Mouse (Mus musculus) stomach, embryonic 15.5 days (tissue): Measurements from ENCODE around the gene Naa16. TPM values are rescaled to one million over a fixed set of nuclear protein-coding genes. Genes with fewer than 3 reads are reported as not detected.

Source experiments
- ATAC-seq: fragments of 200-750 bp; cut with Nextera tagmentation; 2 replicates; pipeline ENCODE4 v1.8.0; 2017; ENCODE audit warnings: low read depth, moderate number of reproducible peaks, moderate TSS enrichment; ENCODE audit not compliant: insufficient read depth, low FRiP score
- H3K27ac ChIP-seq: fragments of 300-500 bp; sonication (generic); 2 replicates; pipeline ENCODE4 v1.5.1; 2015; ENCODE audit warnings: mild to moderate bottlenecking, inconsistent platforms
- H3K27me3 ChIP-seq: fragments of 300-500 bp; sonication (generic); replicated peaks from 2 replicates; pipeline ENCODE4 v1.6.1; 2015; ENCODE audit warnings: inconsistent platforms
- H3K36me3 ChIP-seq: fragments of 300-500 bp; sonication (generic); 2 replicates; pipeline ENCODE4 v1.6.1; 2015; ENCODE audit warnings: inconsistent platforms
- H3K4me1 ChIP-seq: fragments of 300-500 bp; sonication (generic); 2 replicates; pipeline ENCODE4 v1.6.1; 2015; ENCODE audit warnings: inconsistent platforms
- H3K4me2 ChIP-seq: fragments of 300-500 bp; sonication (generic); 2 replicates; pipeline ENCODE4 v1.6.1; 2015; ENCODE audit warnings: mild to moderate bottlenecking, inconsistent platforms
- H3K4me3 ChIP-seq: fragments of 300-500 bp; sonication (generic); replicated peaks from 2 replicates; pipeline ENCODE4 v1.5.1; 2015; ENCODE audit warnings: inconsistent platforms
- H3K9ac ChIP-seq: fragments of 300-500 bp; sonication (generic); 2 replicates; pipeline ENCODE4 v1.6.1; 2015; ENCODE audit warnings: inconsistent platforms
- H3K9me3 ChIP-seq: fragments of 300-500 bp; sonication (generic); 2 replicates; pipeline ENCODE4 v1.6.1; 2016; ENCODE audit warnings: inconsistent platforms
- WGBS: fragments of 180-500 bp; shearing (Covaris S2); methylation state at CpG from one replicate; pipeline ENCODE4 v1.1.7; 2015; 5-methylcytosine and 5-hydroxymethylcytosine counted together
- polyA plus RNA-seq: library from polyadenylated mRNA; unstranded; fragments of >200 nt; fragmentation: Nextera tagmentation; extraction: Ambion mirVana; gene quantifications from 2 replicates; pipeline ENCODE4 v1.2.1, GENCODE M21; 2015

Gene Naa16
- polyA plus RNA-seq, 1 experiment from 2014 or later: 41.5 TPM

DNA sequence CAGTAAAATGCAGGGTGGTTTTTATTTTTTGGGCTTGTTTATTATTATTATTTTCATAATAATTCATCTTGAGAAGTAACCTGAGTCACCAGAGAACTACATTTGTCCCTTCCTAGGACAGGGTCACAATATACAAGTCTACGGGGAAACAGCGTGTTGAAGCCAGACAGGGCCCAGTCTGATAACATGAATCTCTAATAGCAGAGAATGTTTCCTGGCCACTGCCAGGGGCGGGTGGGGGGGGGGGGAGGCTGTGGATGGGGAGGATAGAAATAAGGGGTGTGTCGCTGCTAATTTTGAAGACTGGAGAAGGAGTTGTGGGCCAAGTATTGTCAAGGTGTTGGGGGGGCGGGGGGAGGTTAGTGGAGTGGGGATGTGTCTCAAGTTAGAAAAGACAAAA is 82.7 kb downstream of the Naa16 start:
- H3K4me2 ChIP-seq: no peak overlapping the region
- no peaks in the 10 kb centered on the region for H3K4me1 ChIP-seq
- no peak overlapping the region for H3K9ac ChIP-seq
- no peaks in the 10 kb centered on the region for H3K9me3 ChIP-seq
- no peaks in the 10 kb centered on the region for H3K36me3 ChIP-seq
- H3K4me3 ChIP-seq: no peak overlapping the region
- no peak for ATAC-seq
- H3K27ac ChIP-seq: no peak overlapping the region
- no peaks in the 10 kb centered on the region for H3K27me3 ChIP-seq
- WGBS: 60% methylated on average over 5 of the region's 5 CpGs

DNA sequence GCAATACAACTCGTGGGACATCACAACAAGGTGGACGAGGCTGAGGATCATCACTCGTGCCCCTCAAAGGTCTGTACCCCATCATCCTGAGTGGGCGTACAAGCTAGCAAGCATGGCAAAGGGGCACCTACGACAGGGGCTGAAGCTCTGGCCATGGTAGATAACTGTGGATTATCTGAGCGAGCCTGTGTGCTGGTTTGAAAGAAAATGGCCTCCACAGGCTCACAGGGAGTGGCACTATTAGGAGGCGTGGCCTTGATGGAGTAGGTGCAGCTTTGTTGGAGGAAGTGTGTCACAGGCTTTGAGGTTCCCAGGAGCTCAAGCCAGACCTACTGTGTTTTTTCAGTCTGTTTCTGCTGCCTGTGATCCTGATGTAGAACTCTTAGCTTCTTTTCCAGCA is 83.4 kb downstream of the Naa16 start:
- H3K9ac ChIP-seq: no peak overlapping the region
- peak; percentile 80 for ATAC-seq
- H3K4me1 ChIP-seq: no peaks in the 10 kb centered on the region
- no peak overlapping the region for H3K4me2 ChIP-seq
- H3K4me3 ChIP-seq: no peak overlapping the region
- no peaks in the 10 kb centered on the region for H3K36me3 ChIP-seq
- 81% methylated on average over 7 of the region's 7 CpGs for WGBS
- no peak overlapping the region for H3K27ac ChIP-seq
- H3K27me3 ChIP-seq: no peaks in the 10 kb centered on the region
- H3K9me3 ChIP-seq: no peaks in the 10 kb centered on the region

- Histone ChIP-seq H3K4me2 (no peak overlapping the region), H3K9me3 (no peaks in the 10 kb centered on the region), H3K9ac (no peak overlapping the region), H3K4me1 (peaks cover 11% of the 10 kb centered on the region; the same call in 1 of the 2 replicates), H3K27me3 (peaks cover 4% of the 10 kb centered on the region; the same call in 1 of the 2 replicates), H3K27ac (no peak overlapping the region), H3K36me3 (no peaks in the 10 kb centered on the region), H3K4me3 (no peak overlapping the region)
- no peak for ATAC-seq
- 85% methylated on average over 6 of the region's 6 CpGs for WGBS
Measured at GRCm38 (mm10) chr14:79304873-79305464, 85.6 kb downstream of the Naa16 start.

DNA sequence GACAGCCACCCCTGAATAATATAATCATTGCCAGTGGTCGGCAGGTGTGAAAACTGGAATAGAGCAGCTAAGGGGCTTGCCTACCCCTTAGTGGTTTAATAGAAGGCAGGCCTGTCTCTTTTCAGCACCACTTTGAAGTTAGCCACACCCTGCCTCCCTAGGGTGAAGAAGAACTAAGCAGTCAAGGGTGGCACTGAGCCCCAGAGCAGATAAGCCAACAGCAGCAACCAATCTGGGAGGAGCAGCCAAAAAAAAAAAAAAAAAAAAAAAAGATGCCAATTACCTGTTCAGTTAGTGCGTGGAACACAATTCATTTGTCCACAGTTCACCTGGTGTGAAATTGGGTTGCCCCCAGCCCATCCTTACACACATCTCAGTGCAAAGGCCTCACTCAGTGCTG is 87.4 kb downstream of the Naa16 start:
- Histone ChIP-seq H3K9me3 (no peaks in the 10 kb centered on the region), H3K4me1 (peaks cover 11% of the 10 kb centered on the region; the same call in 1 of the 2 replicates), H3K27ac (no peak overlapping the region), H3K27me3 (peaks cover 4% of the 10 kb centered on the region; the same call in 1 of the 2 replicates), H3K9ac (no peak overlapping the region), H3K36me3 (no peaks in the 10 kb centered on the region), H3K4me2 (no peak overlapping the region), H3K4me3 (no peak overlapping the region)
- ATAC-seq: no peak
- 86% methylated on average over 2 of the region's 2 CpGs for WGBS

- peak; percentile 97 for ATAC-seq
- peak within 1 kb of the TSS; percentile 46 for H3K9ac ChIP-seq
- peaks cover 11% of the 10 kb centered on the region; the same call in 1 of the 2 replicates for H3K4me1 ChIP-seq
- no peaks in the 10 kb centered on the region for H3K36me3 ChIP-seq
- H3K27ac ChIP-seq: no peak within 1 kb of the TSS
- no peaks in the 10 kb centered on the region for H3K9me3 ChIP-seq
- H3K4me2 ChIP-seq: peak within 1 kb of the TSS; percentile 100
- H3K27me3 ChIP-seq: peaks cover 4% of the 10 kb centered on the region; the same call in 1 of the 2 replicates
- WGBS: under 1% methylated on average over 34 of the region's 34 CpGs
- H3K4me3 ChIP-seq: peak within 1 kb of the TSS; percentile 57
Measured at GRCm38 (mm10) chr14:79301466-79301875, 89.1 kb downstream of the Naa16 start, which contains the start of gene Rgcc. Rgcc (minus strand) TSS chr14:79301645.

- Histone ChIP-seq H3K36me3 (no peaks in the 10 kb centered on the region), H3K9ac (peak overlapping the region; percentile 46), H3K4me1 (peaks cover 11% of the 10 kb centered on the region; the same call in 1 of the 2 replicates), H3K4me3 (peak overlapping the region; percentile 57), H3K4me2 (peak overlapping the region; percentile 100), H3K27ac (no peak overlapping the region), H3K27me3 (peaks cover 4% of the 10 kb centered on the region; the same call in 1 of the 2 replicates), H3K9me3 (no peaks in the 10 kb centered on the region)
- no peak for ATAC-seq
- WGBS: under 1% methylated on average over 52 of the region's 52 CpGs
Measured at GRCm38 (mm10) chr14:79300641-79301350, 89.8 kb downstream of the Naa16 start.

DNA sequence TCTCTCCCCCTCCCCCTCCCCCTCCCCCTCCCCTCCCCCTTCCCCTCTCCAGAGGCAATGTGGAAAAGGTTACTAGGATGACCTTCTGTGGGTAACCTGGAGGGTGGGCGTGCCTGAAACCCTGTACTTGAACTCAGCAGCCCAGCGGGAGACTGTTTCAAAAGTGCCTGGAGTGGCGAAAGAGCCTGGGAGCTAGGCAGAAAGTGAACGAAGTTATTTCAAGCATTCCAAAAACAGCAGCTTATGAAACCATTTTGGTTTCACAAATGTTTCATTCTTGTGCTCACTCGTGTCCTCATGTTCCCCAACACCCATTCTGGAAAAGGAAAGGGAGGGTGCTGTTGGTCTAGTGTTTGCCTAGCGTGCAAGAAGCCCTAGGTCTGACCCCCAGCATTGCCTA is 90.8 kb downstream of the Naa16 start:
- 37% methylated on average over 6 of the region's 6 CpGs for WGBS
- H3K36me3 ChIP-seq: no peaks in the 10 kb centered on the region
- H3K27me3 ChIP-seq: peaks cover 4% of the 10 kb centered on the region; the same call in 1 of the 2 replicates
- peak overlapping the region; percentile 57 for H3K4me3 ChIP-seq
- no peak overlapping the region for H3K9ac ChIP-seq
- peaks cover 11% of the 10 kb centered on the region; the same call in 1 of the 2 replicates for H3K4me1 ChIP-seq
- H3K4me2 ChIP-seq: peak overlapping the region; percentile 100
- no peak for ATAC-seq
- H3K27ac ChIP-seq: no peak overlapping the region
- H3K9me3 ChIP-seq: no peaks in the 10 kb centered on the region

- peaks cover 4% of the 10 kb centered on the region; the same call in 1 of the 2 replicates for H3K27me3 ChIP-seq
- 58% methylated on average over 4 of the region's 4 CpGs for WGBS
- H3K36me3 ChIP-seq: no peaks in the 10 kb centered on the region
- H3K9ac ChIP-seq: no peak overlapping the region
- H3K27ac ChIP-seq: no peak overlapping the region
- no peak for ATAC-seq
- H3K4me2 ChIP-seq: peak overlapping the region; percentile 19; the same call in 1 of the 2 replicates
- H3K4me3 ChIP-seq: no peak overlapping the region; the same call in 1 of the 2 replicates
- H3K4me1 ChIP-seq: peaks cover 11% of the 10 kb centered on the region; the same call in 1 of the 2 replicates
- no peaks in the 10 kb centered on the region for H3K9me3 ChIP-seq
Measured at GRCm38 (mm10) chr14:79299230-79299629, 91.3 kb downstream of the Naa16 start.

DNA sequence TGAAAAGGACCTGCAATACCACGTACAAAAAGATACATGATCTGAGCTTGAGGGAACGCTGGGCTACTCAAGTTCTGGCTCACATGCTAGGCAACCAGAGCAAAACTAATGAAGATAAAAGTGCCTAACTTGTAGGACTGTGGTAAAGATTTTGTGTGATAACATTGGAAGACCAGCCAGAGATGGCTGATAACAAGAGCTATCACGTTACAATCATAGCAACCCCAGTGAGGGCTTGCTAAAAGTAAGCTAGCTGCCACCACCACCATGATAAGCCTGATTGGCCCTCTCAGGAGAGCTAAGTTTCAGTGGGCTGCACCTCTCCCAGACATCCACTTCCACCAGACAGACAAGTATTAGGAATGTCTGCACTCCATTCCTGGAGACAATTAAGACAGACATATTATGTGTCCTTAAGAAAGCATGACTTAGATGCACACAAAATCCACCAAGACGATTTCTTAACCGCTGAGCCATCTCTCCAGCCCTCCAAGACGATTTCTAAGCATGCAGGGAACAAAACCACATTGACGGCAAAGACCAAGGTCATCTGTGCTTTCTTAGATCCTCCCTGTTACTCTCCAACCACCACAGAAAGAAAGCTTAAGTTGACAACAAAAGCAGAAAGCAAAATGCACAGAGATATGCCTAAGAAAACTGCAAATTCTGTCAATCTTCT is 92.1 kb downstream of the Naa16 start:
- peaks cover 4% of the 10 kb centered on the region; the same call in 1 of the 2 replicates for H3K27me3 ChIP-seq
- H3K4me3 ChIP-seq: no peak overlapping the region; the same call in 1 of the 2 replicates
- H3K9me3 ChIP-seq: no peaks in the 10 kb centered on the region
- no peak for ATAC-seq
- H3K36me3 ChIP-seq: no peaks in the 10 kb centered on the region
- H3K4me1 ChIP-seq: peaks cover 11% of the 10 kb centered on the region; the same call in 1 of the 2 replicates
- H3K4me2 ChIP-seq: peak overlapping the region; percentile 19; the same call in 1 of the 2 replicates
- WGBS: 62% methylated on average over 7 of the region's 7 CpGs
- no peak overlapping the region for H3K9ac ChIP-seq
- H3K27ac ChIP-seq: no peak overlapping the region

- H3K4me2 ChIP-seq: no peak overlapping the region
Measured at GRCm38 (mm10) chr14:79296836-79297235, 93.7 kb downstream of the Naa16 start.

DNA sequence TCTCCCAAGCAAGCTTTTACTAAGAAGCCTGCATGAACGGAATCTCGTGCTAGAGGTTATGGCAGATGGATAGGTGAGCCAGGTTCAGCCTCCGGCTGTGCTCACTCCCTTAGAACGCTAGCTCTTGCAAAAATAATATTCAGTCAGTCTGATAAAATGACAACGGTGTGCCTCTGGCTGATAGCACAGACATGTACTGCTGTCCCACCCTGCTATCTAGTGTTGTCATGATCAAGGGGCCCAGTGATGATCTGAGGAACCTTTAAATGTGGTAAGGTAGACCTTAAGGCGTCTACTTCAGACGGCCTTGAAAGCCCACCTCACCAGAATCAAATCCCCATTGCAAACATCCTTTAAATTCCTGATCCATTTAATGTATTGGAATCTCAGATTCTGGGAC is 94.4 kb downstream of the Naa16 start:
- peak; percentile 40; the same call in 1 of the 2 replicates for ATAC-seq
- WGBS: 69% methylated on average over 7 of the region's 7 CpGs

More at GRCm38 (mm10) chr14:79296836-79297235, 93.7 kb downstream of the Naa16 start:
- Histone ChIP-seq H3K9me3 (no peaks in the 10 kb centered on the region), H3K36me3 (no peaks in the 10 kb centered on the region), H3K4me1 (peaks cover 11% of the 10 kb centered on the region; the same call in 1 of the 2 replicates), H3K9ac (no peak overlapping the region), H3K27me3 (peaks cover 4% of the 10 kb centered on the region; the same call in 1 of the 2 replicates), H3K27ac (no peak overlapping the region), H3K4me3 (no peak overlapping the region)
- no peak for ATAC-seq
- WGBS: 51% methylated on average over 5 of the region's 5 CpGs

More for the DNA sequence above, 94.4 kb downstream of the Naa16 start:
- H3K4me2 ChIP-seq: no peak overlapping the region
- no peaks in the 10 kb centered on the region for H3K36me3 ChIP-seq
- no peak overlapping the region for H3K4me3 ChIP-seq
- no peak overlapping the region for H3K9ac ChIP-seq
- no peaks in the 10 kb centered on the region for H3K9me3 ChIP-seq
- peaks cover 4% of the 10 kb centered on the region; the same call in 1 of the 2 replicates for H3K27me3 ChIP-seq
- peaks cover 10% of the 10 kb centered on the region; the same call in 1 of the 2 replicates for H3K4me1 ChIP-seq
- H3K27ac ChIP-seq: no peak overlapping the region
